Mouse (Mus musculus): ENCODE results near the gene Plxnb2. TPM values are rescaled to one million over a fixed set of nuclear protein-coding genes. Genes with fewer than 3 reads are reported as not detected.

The Plxnb2 gene
- total and polyA plus RNA-seq, 3 experiments = 75.7 to 121 (median 93.5) TPM

DNA sequence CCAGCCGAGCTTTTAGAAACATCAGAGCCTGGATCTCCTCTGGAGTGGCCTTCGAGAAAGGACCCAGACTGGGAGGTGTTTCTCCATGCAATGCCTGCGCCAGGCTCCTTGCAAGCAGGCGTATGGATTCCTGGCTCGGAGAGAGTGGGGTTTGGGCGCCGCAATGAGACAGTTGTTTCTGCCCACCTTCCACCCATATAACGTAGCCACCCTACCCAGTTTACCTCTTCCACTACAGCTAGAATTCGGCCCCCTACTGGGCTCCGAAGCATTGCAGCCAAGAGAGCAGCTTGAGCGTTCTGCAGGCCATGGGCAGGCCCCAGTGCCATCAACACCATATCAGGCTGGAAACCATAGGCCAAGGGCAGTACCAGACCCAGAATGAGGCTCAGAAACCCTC, 57.0 kb downstream of the Plxnb2 start:
- 47% methylated on average over 11 of the region's 11 CpGs for WGBS
- H3K4me3 ChIP-seq = peak overlapping the region; percentile 93
- intact Hi-C loops (cut with DNase I) = loop anchor here (2.0 to 5.0 kb wide), 2 partner anchors 17 to 34 kb away; partner anchors contain the start of gene Mapk12
- peaks cover 4% of the 10 kb centered on the region; the same call in 1 of the 2 replicates for H3K79me2 ChIP-seq (replicated peaks; ENCODE audit: control insufficient read depth, insufficient read depth, low read length)
- no peaks in the 10 kb centered on the region for H3K27me3 ChIP-seq (ENCODE audit: control insufficient read depth, insufficient read depth, low read length)
- no peaks in the 10 kb centered on the region for H3K36me3 ChIP-seq (ENCODE audit: control insufficient read depth, insufficient read depth, low read length)
- no peak for DNase-seq
- peaks cover 13% of the 10 kb centered on the region for H3K4me1 ChIP-seq (ENCODE audit: control insufficient read depth, insufficient read depth, low read length)
- H3K9ac ChIP-seq (ENCODE audit: low read depth, low read length) = peak overlapping the region; percentile 58
- no peak for TF ChIP-seq EP300 (IDR thresholded peaks at IDR 0.05; ENCODE audit: insufficient read depth, low read depth, low read length)
- peak; percentile 18; the same call in 1 of the 2 replicates for TF ChIP-seq CTCF (IDR thresholded peaks at IDR 0.05)
- H3K27ac ChIP-seq = peak overlapping the region; percentile 85

DNA sequence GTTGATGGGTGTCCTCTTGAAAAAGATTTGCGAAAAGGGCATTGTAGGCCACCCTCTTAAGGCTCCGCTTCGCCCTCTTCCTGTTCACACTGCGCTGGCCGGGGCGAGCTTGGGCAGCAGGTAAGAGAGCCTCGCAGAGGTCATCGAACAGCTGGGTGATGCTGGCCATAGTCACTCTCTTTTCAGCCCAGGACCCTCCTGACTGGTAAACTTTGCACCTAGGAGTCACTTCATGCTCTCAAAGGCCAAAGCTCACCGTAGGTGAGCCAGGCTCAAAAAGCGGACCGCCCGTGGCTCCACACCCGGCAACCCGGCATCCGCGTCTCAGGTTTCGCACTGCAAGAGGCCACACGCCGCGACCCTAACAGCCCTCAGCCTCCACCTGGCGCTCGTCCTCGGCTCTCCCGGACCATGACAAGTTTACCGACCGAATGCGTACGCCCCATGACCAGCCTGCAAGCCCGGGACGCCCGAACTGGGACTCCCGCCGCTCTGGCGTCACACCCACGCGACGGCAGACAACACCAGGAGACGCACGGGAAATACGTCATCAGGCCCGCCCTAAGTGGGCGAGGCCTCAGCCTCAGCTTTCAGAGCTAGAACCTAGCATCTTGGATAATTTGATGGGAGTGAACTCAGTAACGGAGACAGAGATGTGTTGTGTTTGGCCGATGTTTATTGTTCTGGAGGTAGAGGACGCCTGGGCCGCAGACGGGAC, 57.8 kb downstream of the Plxnb2 start, which contains the start of gene Tubgcp6:
Gene Tubgcp6 (minus strand): TSS at position 464 of the 718 bp plus-strand sequence.
- Histone ChIP-seq H3K9ac (ENCODE audit: low read depth, low read length) (peak within 1 kb of the TSS; percentile 79), H3K4me3 (peak within 1 kb of the TSS; percentile 93), H3K36me3 (ENCODE audit: control insufficient read depth, insufficient read depth, low read length) (no peaks in the 10 kb centered on the region), H3K79me2 (replicated peaks; ENCODE audit: control insufficient read depth, insufficient read depth, low read length) (peaks cover 4% of the 10 kb centered on the region; the same call in 1 of the 2 replicates), H3K27me3 (ENCODE audit: control insufficient read depth, insufficient read depth, low read length) (no peaks in the 10 kb centered on the region), H3K27ac (peak within 1 kb of the TSS; percentile 85), H3K4me1 (ENCODE audit: control insufficient read depth, insufficient read depth, low read length) (peaks cover 13% of the 10 kb centered on the region)
- intact Hi-C loops (cut with DNase I) = loop anchor here (2.0 to 5.0 kb wide), 2 partner anchors 18 to 34 kb away; partner anchors contain the start of gene Mapk12
- TF ChIP-seq EP300 (IDR thresholded peaks at IDR 0.05; ENCODE audit: insufficient read depth, low read depth, low read length) (peak; percentile 66), POLR2A (IDR thresholded peaks at IDR 0.05; ENCODE audit: insufficient read depth, low read depth, low read length) (peak; percentile 90), CTCF (IDR thresholded peaks at IDR 0.05) (no peak)
- DNase-seq = peak; percentile 94 to 98
- under 1% methylated on average over 47 of the region's 47 CpGs for WGBS

DNA sequence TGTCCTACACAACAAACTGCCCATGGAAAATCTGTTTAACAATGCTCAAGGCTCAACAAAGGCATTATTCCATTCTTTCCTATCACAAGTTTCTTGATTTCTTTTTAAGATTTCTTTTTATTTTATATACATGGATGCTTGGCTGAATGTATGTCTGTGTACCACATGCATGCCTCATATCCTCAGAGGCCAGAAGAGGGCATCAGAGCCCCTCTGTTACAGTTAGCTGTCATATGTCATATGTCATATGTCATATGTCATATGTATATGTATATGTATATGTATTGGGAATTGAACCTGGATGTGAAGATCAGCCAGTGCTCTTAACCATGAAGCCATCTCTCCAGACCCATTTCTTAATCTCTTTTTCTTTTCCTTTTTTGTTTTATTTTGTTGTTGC, 62.6 kb downstream of the Plxnb2 start:
- Histone ChIP-seq H3K4me1 (ENCODE audit: control insufficient read depth, insufficient read depth, low read length) (peaks cover 5% of the 10 kb centered on the region), H3K27me3 (ENCODE audit: control insufficient read depth, insufficient read depth, low read length) (no peaks in the 10 kb centered on the region), H3K9ac (ENCODE audit: low read depth, low read length) (no peak overlapping the region), H3K4me3 (no peak overlapping the region), H3K79me2 (replicated peaks; ENCODE audit: control insufficient read depth, insufficient read depth, low read length) (peaks cover 5% of the 10 kb centered on the region; the same call in 1 of the 2 replicates), H3K36me3 (ENCODE audit: control insufficient read depth, insufficient read depth, low read length) (no peaks in the 10 kb centered on the region), H3K27ac (no peak overlapping the region)
- TF ChIP-seq EP300 (IDR thresholded peaks at IDR 0.05; ENCODE audit: insufficient read depth, low read depth, low read length) (no peak), CTCF (IDR thresholded peaks at IDR 0.05) (peak; percentile 71)
- no peak for DNase-seq
- intact Hi-C loops (cut with DNase I) = loop anchor here (10.0 kb wide), 1 partner anchor 183 kb away; no protein-coding TSS in a partner anchor

DNA sequence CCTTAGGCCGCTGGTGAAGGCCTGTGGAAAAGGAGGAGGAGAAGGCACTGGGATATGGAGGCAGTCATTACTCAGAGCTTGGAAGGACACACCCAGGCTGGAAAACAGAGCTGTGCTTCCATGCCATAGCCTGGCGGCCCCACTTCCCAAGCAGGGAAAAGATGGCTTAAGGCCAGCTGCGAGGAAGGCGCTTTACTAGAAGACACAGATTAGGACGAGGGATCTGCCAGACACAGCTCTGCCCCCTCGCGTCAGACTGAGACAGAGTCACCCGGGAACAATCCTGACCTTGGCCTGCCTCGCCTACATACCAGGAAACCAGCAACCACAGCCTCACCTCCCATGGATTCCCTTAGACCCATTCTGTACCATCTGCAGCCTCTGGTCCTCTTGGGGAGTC, 70.4 kb downstream of the Plxnb2 start:
- TF ChIP-seq POLR2A (IDR thresholded peaks at IDR 0.05; ENCODE audit: insufficient read depth, low read depth, low read length) (no peak), EP300 (IDR thresholded peaks at IDR 0.05; ENCODE audit: insufficient read depth, low read depth, low read length) (no peak), CTCF (IDR thresholded peaks at IDR 0.05) (peak; percentile 63)

DNA sequence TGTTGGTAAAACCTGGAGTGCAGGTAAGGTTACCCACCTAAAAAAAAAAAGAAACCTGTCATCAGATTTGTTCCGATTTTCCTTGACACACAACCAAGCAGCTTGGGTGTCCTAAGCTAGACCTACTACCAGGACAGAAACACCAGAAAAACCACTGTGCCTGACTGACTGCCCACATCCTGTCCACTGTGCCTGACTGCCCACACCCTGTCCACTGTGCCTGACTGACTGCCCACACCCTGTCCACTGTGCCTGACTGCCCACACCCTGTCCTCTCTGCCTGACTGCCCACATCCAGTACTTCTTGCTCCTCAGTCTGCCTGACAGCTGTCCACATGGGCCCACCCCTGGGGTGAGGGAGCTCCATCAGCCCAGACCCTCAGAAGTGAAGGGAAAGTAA, 73.6 kb downstream of the Plxnb2 start:
- 76% methylated on average over 1 of the region's 1 CpGs for WGBS
- Histone ChIP-seq H3K36me3 (ENCODE audit: control insufficient read depth, insufficient read depth, low read length) (no peaks in the 10 kb centered on the region), H3K27ac (no peak overlapping the region), H3K79me2 (replicated peaks; ENCODE audit: control insufficient read depth, insufficient read depth, low read length) (no peaks in the 10 kb centered on the region), H3K4me3 (no peak overlapping the region), H3K4me1 (ENCODE audit: control insufficient read depth, insufficient read depth, low read length) (no peaks in the 10 kb centered on the region), H3K27me3 (ENCODE audit: control insufficient read depth, insufficient read depth, low read length) (no peaks in the 10 kb centered on the region), H3K9ac (ENCODE audit: low read depth, low read length) (no peak overlapping the region)
- no peak for TF ChIP-seq CTCF (IDR thresholded peaks at IDR 0.05)
- TF ChIP-seq EP300 (IDR thresholded peaks at IDR 0.05; ENCODE audit: insufficient read depth, low read depth, low read length) = no peak
- no peak for TF ChIP-seq POLR2A (IDR thresholded peaks at IDR 0.05; ENCODE audit: insufficient read depth, low read depth, low read length)
- no peak for DNase-seq
- intact Hi-C loops (cut with DNase I) = no loop called here

More for the DNA sequence above, 70.4 kb downstream of the Plxnb2 start:
- no peaks in the 10 kb centered on the region for H3K4me1 ChIP-seq (ENCODE audit: control insufficient read depth, insufficient read depth, low read length)
- intact Hi-C loops (cut with DNase I) = loop anchor here (10.0 kb wide), 1 partner anchor 175 kb away; no protein-coding TSS in a partner anchor
- H3K4me3 ChIP-seq = no peak overlapping the region
- no peaks in the 10 kb centered on the region for H3K36me3 ChIP-seq (ENCODE audit: control insufficient read depth, insufficient read depth, low read length)
- no peak overlapping the region for H3K27ac ChIP-seq
- 34% methylated on average over 9 of the region's 9 CpGs for WGBS
- no peaks in the 10 kb centered on the region for H3K27me3 ChIP-seq (ENCODE audit: control insufficient read depth, insufficient read depth, low read length)
- peak in 1 of 2 experiments; percentile 27 for DNase-seq
- no peak overlapping the region for H3K9ac ChIP-seq (ENCODE audit: low read depth, low read length)
- H3K79me2 ChIP-seq (replicated peaks; ENCODE audit: control insufficient read depth, insufficient read depth, low read length) = no peaks in the 10 kb centered on the region

DNA sequence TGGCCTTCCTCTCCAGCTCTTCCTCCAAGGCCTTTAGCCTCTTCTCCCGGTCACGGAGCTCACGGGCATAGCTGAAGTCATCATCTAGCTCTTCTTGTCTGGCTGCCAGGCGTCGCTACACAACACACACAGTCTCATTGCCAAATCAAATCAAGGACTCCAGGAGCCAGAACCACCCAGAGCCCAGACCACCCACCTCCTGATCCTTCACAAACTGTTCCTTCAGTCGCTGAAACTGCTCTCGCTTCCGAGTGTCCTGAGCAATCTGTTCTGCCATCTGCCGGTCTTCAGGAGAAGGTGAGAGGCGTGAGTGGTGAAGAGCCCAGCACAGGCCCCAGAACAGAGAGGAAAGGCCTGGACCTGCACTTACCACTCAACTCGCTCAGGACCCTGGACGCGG, 74.5 kb downstream of the Plxnb2 start:
- WGBS = 88% methylated on average over 13 of the region's 13 CpGs
- Histone ChIP-seq H3K27ac (no peak overlapping the region), H3K79me2 (replicated peaks; ENCODE audit: control insufficient read depth, insufficient read depth, low read length) (no peaks in the 10 kb centered on the region), H3K36me3 (ENCODE audit: control insufficient read depth, insufficient read depth, low read length) (no peaks in the 10 kb centered on the region), H3K4me1 (ENCODE audit: control insufficient read depth, insufficient read depth, low read length) (no peaks in the 10 kb centered on the region), H3K9ac (ENCODE audit: low read depth, low read length) (no peak overlapping the region), H3K4me3 (no peak overlapping the region), H3K27me3 (ENCODE audit: control insufficient read depth, insufficient read depth, low read length) (no peaks in the 10 kb centered on the region)
- TF ChIP-seq EP300 (IDR thresholded peaks at IDR 0.05; ENCODE audit: insufficient read depth, low read depth, low read length) (no peak), CTCF (IDR thresholded peaks at IDR 0.05) (no peak), POLR2A (IDR thresholded peaks at IDR 0.05; ENCODE audit: insufficient read depth, low read depth, low read length) (no peak)
- intact Hi-C loops (cut with DNase I) = no loop called here
- no peak for DNase-seq

Small RNA genes lying within 50 kb of the gene (microRNA-seq; reads per million reads assigned to microRNA genes)
- gene Mir6958 (0.56 to 2.3 reads per million in 2 experiments), gene Mir7118 (0 to 0.56 reads per million in 2 experiments)

Other genes starting within 250 kb of the Plxnb2 start
- gene Ttll8, start 226.4 kb downstream of the Plxnb2 start, total RNA-seq (2021) = not detected
- 0.12 and 0.18 TPM in 2 replicates for gene Ttll8, start 226.4 kb downstream of the Plxnb2 start, polyA plus RNA-seq (2012; rRNA removed)
- not detected for gene Mlc1, start 201.8 kb downstream of the Plxnb2 start, total RNA-seq (2021)
- not detected in 2 replicates for gene Mlc1, start 201.8 kb downstream of the Plxnb2 start, polyA plus RNA-seq (2012; rRNA removed)
- gene Mov10l1, start 197.9 kb downstream of the Plxnb2 start, total RNA-seq (2021) = 100 to 1,000 TPM in 1 of 2 experiments, 10 to 100 TPM in 1; 96.4 to 107 TPM
- gene Mov10l1, start 197.9 kb downstream of the Plxnb2 start, polyA plus RNA-seq (2012; rRNA removed) = 51.7 and 85.0 TPM in 2 replicates
- gene Panx2, start 121.1 kb downstream of the Plxnb2 start, total RNA-seq (2021) = 1 to 10 TPM in 1 of 2 experiments, under 1 TPM in 1; 0.91 to 1.3 TPM
- 1.3 and 2.1 TPM in 2 replicates for gene Panx2, start 121.1 kb downstream of the Plxnb2 start, polyA plus RNA-seq (2012; rRNA removed)
- 10 to 100 TPM; 48.8 to 51.5 TPM for gene Trabd, start 105.7 kb downstream of the Plxnb2 start, total RNA-seq (2021)
- gene Trabd, start 105.7 kb downstream of the Plxnb2 start, polyA plus RNA-seq (2012; rRNA removed) = 38.3 and 47.8 TPM in 2 replicates
- 10 to 100 TPM; 13.6 to 16.5 TPM for gene Selenoo, start 91.7 kb downstream of the Plxnb2 start, total RNA-seq (2021)
- 20.7 and 28.6 TPM in 2 replicates for gene Selenoo, start 91.7 kb downstream of the Plxnb2 start, polyA plus RNA-seq (2012; rRNA removed)
- gene Tubgcp6, start 57.7 kb downstream of the Plxnb2 start, total RNA-seq (2021) = 1 to 10 TPM; 7.3 to 8.7 TPM
- 16.2 and 18.7 TPM in 2 replicates for gene Tubgcp6, start 57.7 kb downstream of the Plxnb2 start, polyA plus RNA-seq (2012; rRNA removed)
- 1 to 10 TPM; 6.3 to 7.6 TPM for gene Hdac10, start 52.1 kb downstream of the Plxnb2 start, total RNA-seq (2021)
- 19.5 and 23.1 TPM in 2 replicates for gene Hdac10, start 52.1 kb downstream of the Plxnb2 start, polyA plus RNA-seq (2012; rRNA removed)
- gene Mapk12, start 40.1 kb downstream of the Plxnb2 start, total RNA-seq (2021) = 10 to 100 TPM; 20.7 to 21.1 TPM
- gene Mapk12, start 40.1 kb downstream of the Plxnb2 start, polyA plus RNA-seq (2012; rRNA removed) = 30.5 and 43.2 TPM in 2 replicates
- gene Mapk11, start 31.2 kb downstream of the Plxnb2 start, total RNA-seq (2021) = 1 to 10 TPM; 1.9 to 2.0 TPM
- gene Mapk11, start 31.2 kb downstream of the Plxnb2 start, polyA plus RNA-seq (2012; rRNA removed) = 4.7 and 5.2 TPM in 2 replicates
- 1 to 10 TPM; 8.4 to 9.1 TPM for gene Dennd6b, start 15.7 kb upstream of the Plxnb2 start, total RNA-seq (2021)
- 24.0 and 27.7 TPM in 2 replicates for gene Dennd6b, start 15.7 kb upstream of the Plxnb2 start, polyA plus RNA-seq (2012; rRNA removed)
- gene Ppp6r2, start 30.8 kb upstream of the Plxnb2 start, total RNA-seq (2021) = 10 to 100 TPM; 66.7 to 79.0 TPM
- 73.2 and 107 TPM in 2 replicates for gene Ppp6r2, start 30.8 kb upstream of the Plxnb2 start, polyA plus RNA-seq (2012; rRNA removed)
- gene Sbf1, start 134.5 kb upstream of the Plxnb2 start, total RNA-seq (2021) = 10 to 100 TPM; 61.3 to 63.6 TPM
- 116 and 150 TPM in 2 replicates for gene Sbf1, start 134.5 kb upstream of the Plxnb2 start, polyA plus RNA-seq (2012; rRNA removed)
- gene Adm2, start 141.9 kb upstream of the Plxnb2 start, total RNA-seq (2021) = not detected
- not detected in 2 replicates for gene Adm2, start 141.9 kb upstream of the Plxnb2 start, polyA plus RNA-seq (2012; rRNA removed)
- gene Miox, start 153.6 kb upstream of the Plxnb2 start, total RNA-seq (2021) = not detected
- gene Miox, start 153.6 kb upstream of the Plxnb2 start, polyA plus RNA-seq (2012; rRNA removed) = not detected in 2 replicates
- 10 to 100 TPM; 25.7 to 26.1 TPM for gene Lmf2, start 174.9 kb upstream of the Plxnb2 start, total RNA-seq (2021)
- 32.9 and 33.3 TPM in 2 replicates for gene Lmf2, start 174.9 kb upstream of the Plxnb2 start, polyA plus RNA-seq (2012; rRNA removed)
- 10 to 100 TPM; 49.3 to 55.7 TPM for gene Ncaph2, start 174.9 kb upstream of the Plxnb2 start, total RNA-seq (2021)
- gene Ncaph2, start 174.9 kb upstream of the Plxnb2 start, polyA plus RNA-seq (2012; rRNA removed) = 69.9 and 70.0 TPM in 2 replicates
- gene Sco2, start 193.1 kb upstream of the Plxnb2 start, total RNA-seq (2021) = 10 to 100 TPM; 25.1 to 29.4 TPM
- 35.6 and 40.7 TPM in 2 replicates for gene Sco2, start 193.1 kb upstream of the Plxnb2 start, polyA plus RNA-seq (2012; rRNA removed)
- gene Tymp, start 196.3 kb upstream of the Plxnb2 start, total RNA-seq (2021) = under 1 TPM; 0.18 to 0.47 TPM
- 1.1 and 1.8 TPM in 2 replicates for gene Tymp, start 196.3 kb upstream of the Plxnb2 start, polyA plus RNA-seq (2012; rRNA removed)
- gene Odf3b, start 198.5 kb upstream of the Plxnb2 start, total RNA-seq (2021) = under 1 TPM; 0.91 to 0.94 TPM
- 3.6 and 9.1 TPM in 2 replicates for gene Odf3b, start 198.5 kb upstream of the Plxnb2 start, polyA plus RNA-seq (2012; rRNA removed)
- gene Klhdc7b, start 204.1 kb upstream of the Plxnb2 start, total RNA-seq (2021) = not detected
- gene Klhdc7b, start 204.1 kb upstream of the Plxnb2 start, polyA plus RNA-seq (2012; rRNA removed) = not detected in 2 replicates
- gene Syce3, start 229.7 kb upstream of the Plxnb2 start, total RNA-seq (2021) = not detected
- gene Syce3, start 229.7 kb upstream of the Plxnb2 start, polyA plus RNA-seq (2012; rRNA removed) = not detected in 2 replicates
- 100 to 1,000 TPM; 565 to 584 TPM for gene Cpt1b, start 245.1 kb upstream of the Plxnb2 start, total RNA-seq (2021)
- gene Cpt1b, start 245.1 kb upstream of the Plxnb2 start, polyA plus RNA-seq (2012; rRNA removed) = 786 and 953 TPM in 2 replicates
- 1 to 10 TPM; 1.2 TPM for gene C730034F03Rik, start 248.8 kb upstream of the Plxnb2 start, total RNA-seq (2021)
- gene C730034F03Rik, start 248.8 kb upstream of the Plxnb2 start, polyA plus RNA-seq (2012; rRNA removed) = 1.0 and 1.1 TPM in 2 replicates
- gene Gm44502, start 248.9 kb upstream of the Plxnb2 start, total RNA-seq (2021) = 1 to 10 TPM; 5.5 to 9.5 TPM
- gene Gm44502, start 248.9 kb upstream of the Plxnb2 start, polyA plus RNA-seq (2012; rRNA removed) = 2.1 and 2.5 TPM in 2 replicates
- 10 to 100 TPM; 46.8 to 48.2 TPM for gene Chkb, start 249.1 kb upstream of the Plxnb2 start, total RNA-seq (2021)
- 81.3 and 91.7 TPM in 2 replicates for gene Chkb, start 249.1 kb upstream of the Plxnb2 start, polyA plus RNA-seq (2012; rRNA removed)

Measured in heart, adult 2 months (tissue).